Mouse (Mus musculus) lung, postnatal 36 days (tissue): ENCODE measurements at regions not wholly inside any gene's neighbourhood (a gene's known extent, or its start where the extent isn't known, plus 50 kb on each side); places are given as distances from the start of the nearest gene placed in this dataset.

Experiments
- DNase-seq: peaks from one replicate; pipeline ENCODE4 v3.0.0; 2022; ENCODE audit warnings: mixed read lengths

DNA sequence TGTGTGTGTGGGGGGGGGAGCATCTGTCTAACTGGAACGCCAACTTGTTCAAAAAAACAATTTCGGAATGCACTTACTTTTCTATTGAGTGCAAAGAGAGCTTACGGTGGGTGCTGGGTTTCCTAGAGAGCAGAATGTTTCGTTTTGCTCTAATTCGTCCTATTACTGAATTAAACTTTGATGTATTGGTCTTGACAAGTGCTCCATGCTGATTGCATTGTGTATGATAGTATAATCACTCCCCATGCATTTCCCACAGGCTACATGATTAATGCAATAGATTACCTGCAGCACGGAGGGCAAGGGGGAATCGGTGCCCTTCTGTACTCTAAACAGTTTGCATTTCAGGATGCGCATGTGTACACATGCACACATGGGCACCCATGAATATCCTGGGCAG, 283.7 kb upstream of the Smim15 start:
- no peak for DNase-seq

DNA sequence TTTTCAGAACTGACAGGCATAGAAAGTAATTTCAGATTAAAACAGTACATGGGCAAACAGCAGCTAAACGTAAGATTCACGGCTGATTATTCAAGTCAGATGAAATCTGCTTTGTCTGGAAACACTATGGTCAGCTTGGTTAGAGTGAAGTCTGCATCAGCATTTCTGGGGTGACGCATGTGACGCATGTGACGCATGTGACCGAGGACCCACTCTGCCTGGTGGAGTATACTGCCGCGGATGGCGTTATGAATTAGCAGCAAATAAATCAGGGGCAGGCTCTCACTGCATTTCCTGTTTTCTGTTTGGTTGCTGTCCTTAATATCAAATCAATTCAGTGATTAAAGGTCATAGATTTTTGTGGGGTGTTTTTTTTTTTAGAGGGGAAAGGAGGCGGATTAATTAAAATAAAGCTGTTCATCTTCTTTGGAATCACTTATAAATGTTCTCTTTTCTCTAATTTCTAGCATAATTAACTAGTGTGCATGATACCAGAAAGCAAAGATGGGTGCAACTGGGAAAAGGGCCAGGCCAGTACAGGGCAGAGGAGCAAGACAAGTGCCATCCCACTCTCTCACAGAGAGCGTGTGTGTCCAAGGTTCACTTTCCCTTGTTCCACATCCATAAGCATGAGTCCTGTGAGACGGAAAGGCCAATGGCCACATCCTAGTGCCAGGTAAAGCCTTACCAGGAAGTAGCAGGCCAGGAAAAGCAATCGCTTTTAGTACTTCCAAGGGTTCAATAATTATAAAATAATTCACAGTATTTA, 285.7 kb upstream of the Smim15 start:
- no peak for DNase-seq

DNA sequence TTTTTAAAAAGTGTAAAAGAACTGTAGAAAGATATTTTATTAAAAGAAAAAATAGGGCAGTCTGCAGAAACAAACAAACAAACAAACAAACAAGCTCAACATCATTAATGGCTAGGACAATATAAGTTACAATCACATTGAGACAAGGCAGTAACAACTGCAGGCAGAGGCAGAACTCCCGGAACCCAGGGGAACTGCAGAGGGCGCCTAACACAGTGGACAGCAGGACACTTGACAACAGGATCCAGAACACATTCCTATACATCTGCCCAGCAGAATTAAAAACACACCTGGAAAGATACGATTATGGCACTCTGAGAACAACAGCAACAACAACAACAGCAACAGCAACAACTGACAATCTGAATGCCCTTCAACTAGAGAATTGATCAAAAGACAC, 291.5 kb upstream of the Smim15 start:
- peak; percentile 52 for DNase-seq

DNA sequence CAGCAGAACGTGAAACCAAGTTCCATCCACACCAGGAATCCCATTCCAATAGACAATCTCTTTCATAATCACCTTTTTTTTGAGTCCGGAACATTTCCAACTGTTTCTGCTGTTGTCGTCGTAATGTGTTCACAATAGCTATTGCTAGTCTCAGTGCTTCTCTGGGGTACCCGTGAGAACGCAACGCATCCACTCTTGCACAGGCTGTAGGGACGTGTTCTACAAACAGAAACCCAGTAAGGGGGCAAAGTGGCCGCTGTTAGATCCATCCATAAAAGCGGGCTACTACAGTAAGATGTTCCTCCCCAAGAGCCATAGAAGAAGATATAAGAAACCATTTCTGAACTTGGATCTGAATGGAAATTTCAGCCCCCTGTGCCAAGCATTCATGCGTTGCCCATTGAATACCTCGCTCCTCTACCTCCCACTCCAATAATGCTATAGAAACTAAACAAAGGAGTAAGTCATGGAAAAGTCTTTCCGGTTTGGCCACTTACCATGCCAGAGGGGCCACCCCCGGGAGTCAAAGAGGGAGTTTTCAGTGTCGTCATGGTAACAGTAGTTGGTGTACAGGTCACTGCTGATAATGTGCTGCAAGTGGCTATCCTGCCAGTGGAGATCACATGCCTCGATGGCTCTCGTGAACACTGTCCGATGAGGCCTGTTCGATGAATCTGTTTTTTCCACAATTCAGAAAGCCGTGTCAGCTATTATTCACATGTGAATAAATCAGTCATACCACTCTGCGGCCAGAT, 300.6 kb upstream of the Smim15 start:
- DNase-seq, result peak; percentile 35

DNA sequence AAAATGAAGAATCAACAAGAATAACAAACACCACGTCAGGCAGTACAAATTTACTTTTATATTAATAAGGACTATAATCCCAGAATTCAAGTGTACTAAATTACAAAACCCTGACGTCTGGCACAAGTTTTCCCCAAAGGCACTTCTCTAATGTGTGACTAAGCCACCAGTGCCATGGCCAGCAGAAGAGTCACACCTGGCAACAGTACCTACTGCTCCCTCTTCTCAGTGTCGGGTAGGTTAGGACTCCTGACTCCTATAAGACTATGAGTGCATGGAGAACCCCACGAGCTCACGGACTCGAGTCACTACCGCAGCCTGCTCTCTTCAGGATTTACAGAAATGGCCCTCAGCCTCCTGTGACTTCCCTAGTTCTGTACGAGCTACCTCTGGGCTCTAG, 307.7 kb upstream of the Smim15 start:
- peak; percentile 13 for DNase-seq

DNA sequence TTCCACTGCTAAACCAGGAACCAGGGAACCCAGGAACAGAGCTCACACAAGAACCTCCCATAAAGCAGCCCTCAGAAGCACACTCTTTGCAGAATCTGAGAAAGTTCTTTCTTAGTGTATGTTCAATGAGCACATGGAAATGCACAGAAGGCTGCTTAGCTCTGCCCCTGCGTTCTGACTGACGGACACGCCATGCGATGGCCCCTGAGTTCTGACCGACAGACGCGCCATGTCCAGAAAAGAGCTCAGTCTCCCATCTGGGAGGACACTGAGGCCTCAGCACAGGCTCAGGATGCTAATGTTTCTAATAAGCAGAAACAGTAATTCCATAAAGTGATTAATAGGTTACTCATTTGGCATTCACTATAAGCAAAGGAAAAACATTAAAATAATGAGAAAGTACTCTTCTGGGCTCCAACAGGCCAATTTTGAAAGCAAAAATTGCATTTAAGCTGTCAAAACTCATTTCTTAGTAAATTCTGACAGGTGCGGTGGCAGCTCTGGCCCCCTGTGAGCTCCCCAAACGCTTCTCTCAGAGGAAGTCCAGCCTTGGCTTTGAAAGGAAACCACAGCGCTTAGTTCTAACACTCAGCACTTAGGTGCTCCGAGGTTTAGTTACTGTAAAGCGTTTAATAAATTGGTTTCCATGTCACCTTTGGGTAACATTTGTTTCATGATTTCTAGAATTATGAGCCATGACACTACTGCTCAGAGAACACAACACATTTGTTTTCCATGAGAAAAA, 309.9 kb upstream of the Smim15 start:
- DNase-seq, result no peak

DNA sequence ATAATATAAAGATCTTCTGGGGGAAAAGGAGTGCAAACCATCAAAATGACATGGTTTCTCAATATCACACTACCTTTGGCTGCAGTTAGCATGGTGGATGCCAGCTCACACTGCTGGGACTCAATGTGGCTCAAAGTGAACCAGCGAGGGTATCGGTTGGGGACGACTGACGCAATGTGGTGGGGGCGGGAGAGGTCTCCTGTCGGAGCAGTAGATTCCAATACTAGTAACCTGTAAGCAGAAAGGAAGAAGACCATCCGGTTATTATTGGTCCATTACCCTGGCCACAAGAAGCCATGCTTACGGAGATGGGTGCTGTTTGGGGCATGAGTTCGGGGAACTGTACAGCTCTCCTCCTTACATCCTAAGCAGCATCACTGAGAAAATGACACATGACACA, 313.3 kb upstream of the Smim15 start:
- no peak for DNase-seq

DNA sequence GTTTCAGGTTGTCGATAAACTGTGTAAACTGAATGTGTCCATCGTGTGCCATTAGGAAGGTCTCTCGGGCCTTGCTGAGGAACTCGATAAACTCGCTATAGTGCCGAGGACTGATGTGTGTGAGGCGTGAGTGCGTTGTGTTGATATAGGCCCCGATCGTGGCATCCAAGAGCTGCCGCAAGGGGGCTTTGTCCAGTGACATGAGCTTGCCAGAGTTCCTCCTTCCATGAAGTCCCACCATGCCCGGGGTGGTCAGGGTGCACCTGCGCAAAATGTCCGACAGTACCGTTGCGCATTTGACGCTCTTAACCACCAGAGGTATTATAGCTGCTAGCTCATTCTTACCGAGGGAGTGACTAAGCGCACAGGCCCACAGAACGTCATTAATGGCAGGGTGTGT, 317.8 kb upstream of the Smim15 start:
- no peak for DNase-seq

DNA sequence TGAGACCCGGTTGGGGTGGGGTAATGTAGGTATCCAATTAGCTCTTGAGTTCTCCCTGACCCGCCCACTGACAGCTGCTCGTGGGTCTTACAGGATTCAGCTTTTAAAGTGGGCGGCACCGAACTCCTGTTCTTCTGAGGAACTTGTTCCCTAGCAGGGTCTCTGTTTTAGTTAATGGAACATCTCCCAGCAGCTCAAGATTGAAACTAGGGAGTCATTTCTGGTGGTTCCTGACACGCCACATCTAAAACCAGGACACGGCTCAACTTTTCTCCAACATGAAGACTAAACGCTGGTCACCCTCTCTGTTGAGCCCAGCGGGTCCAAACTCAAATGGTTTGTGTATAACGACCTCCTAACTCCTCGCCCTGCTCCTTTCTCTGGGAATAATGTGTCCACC, 322.3 kb upstream of the Smim15 start:
- DNase-seq, result no peak

DNA sequence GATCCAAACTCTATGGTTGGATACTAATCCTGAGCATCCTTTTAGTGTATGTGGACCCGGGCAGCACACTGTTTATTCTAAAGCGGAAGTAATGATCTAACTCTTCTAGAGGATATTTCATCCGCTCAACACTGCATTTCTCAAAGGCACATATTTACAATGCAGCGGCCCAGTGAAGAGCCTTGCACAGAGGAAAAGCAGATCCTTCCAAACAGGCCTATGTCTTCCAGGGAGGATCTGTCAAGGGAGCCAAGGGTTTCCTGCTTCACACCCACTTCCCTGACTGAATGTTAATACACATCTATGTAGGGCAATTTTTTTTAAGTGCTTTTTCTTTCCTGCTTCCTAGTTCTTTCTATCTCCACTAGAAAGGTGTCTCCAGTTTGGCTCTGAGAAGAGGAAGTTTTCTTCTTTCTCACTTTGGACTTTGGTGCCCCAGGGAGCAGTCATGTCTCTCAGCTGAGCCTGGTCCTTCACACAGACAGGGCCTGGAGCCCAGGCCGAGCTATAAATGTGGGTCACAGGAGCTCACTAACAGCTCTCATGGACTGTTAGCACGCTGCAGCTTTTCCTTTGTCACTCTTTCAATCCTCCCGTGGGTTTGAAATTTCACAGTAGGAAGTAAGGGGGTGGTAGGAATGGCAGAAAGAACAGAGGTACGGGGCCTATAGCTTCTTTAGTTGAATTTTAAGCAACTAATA, 323.2 kb upstream of the Smim15 start:
- DNase-seq, result no peak

DNA sequence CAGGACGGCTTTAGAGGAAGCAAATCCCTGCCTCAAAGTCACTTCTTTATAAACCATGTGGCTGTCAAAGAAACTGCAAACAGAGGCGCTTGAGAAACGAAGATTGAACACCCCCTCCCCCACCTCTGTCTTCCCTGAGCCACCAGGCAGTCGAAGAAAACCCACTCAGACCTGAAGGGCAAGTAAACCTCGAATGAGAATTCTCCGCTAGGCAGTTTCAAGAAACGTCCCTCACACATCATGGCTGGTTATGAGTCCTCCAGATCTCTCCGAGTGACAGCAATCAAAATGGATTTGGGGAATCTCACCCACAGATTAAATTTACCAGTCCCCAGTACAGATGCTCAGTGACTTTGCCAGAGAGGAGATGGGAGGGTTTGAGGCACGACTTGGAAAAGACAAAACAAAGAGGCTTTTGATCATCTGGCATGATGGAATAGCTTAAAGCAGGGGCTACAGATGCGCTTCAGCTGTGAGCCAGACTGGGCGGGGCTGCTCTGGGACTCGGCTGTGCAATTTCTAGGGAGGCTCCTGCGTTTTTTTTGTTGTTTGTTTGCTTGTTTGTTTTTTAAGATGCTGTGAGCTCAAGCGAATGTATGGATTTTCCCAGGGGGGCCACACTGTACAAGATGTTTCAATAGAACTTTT, 325.1 kb upstream of the Smim15 start:
- DNase-seq, result no peak

DNA sequence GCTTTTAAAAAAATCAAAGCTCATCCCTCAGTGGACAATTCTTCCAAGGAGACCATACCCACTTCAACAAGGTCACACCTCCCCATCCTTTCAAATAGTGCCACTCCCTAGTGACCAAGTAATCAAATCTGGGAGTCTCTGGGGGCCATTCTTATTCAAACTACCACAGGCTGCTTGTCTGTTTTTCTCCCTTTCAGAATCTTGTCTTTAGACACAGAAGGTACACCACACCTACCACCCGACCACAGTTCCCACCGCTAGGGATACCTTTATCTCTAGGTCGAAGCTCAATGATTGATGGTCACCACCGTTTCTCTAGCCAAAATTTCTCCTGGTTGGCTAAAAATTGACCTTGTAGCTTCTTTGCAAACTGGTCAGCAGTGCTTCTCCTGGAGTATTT, 328.6 kb upstream of the Smim15 start:
- no peak for DNase-seq

DNA sequence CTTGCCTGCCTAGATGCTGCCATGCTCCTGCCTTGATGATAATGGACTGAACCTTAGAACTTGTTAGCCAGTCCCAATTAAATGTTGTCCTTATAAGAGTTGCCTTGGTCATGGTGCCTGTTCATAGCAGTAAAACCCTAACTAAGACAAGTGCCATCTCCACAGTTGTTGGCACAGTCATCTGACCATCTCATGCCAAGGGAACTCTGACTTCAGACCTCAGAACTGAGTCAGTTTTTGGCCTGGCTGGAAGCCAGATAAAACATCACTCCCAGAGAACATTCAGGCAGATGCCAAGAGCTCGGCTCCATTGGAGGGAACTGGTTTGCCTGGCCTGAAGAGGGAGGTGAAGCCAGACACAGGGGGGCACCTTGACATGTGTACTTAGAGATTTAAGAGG, 330.2 kb upstream of the Smim15 start:
- DNase-seq, result no peak

DNA sequence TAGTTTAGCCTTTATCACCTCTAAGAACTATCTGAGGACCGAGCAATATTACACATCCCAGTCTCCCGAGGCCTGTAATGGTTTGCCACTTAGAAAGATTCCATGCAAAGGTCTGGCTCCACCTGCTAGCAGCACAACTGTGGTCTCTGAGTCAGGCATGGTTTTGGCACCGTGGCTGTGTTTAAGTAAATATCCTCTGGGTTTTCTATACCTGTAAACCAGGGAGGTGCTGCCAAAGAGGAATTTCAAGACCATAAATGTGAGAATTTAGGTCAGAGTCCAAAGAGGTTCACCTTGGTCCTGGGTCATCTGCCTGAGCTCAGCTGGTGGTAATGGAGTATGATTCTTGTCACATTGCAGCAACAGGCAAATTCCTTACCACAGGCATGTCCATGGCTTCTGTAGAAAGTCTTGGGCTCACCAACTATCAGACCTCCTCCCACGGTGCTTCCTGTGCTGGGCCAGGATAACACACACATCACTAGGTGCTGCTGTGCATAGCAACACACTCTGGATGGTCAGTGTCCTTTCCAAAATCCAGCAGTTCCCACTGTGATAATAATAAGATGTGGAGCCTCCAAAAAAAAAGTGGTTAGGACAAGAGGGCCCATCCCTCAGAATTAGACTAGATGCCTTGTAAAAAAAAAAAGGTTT, 332.8 kb upstream of the Smim15 start:
- no peak for DNase-seq

DNA sequence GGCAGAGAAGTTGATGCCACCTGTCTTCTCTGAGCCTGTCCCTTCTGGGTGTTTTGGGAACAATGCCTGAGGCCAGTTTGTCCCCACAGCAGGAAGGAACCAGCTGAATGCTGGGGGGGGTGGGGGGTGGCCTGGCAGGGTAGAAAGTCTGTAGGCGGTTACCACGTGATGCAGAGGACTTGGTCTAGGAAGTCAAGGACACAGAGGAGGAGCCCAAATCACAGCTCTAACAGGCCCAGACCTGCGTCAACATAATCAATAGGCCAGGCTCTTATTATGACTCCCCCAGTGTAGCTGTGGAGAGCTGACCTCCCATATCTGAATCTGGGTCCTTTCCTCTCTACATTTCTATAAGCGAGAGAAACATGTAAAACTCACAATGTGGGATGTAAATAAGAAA, 333.9 kb upstream of the Smim15 start:
- DNase-seq, result no peak

DNA sequence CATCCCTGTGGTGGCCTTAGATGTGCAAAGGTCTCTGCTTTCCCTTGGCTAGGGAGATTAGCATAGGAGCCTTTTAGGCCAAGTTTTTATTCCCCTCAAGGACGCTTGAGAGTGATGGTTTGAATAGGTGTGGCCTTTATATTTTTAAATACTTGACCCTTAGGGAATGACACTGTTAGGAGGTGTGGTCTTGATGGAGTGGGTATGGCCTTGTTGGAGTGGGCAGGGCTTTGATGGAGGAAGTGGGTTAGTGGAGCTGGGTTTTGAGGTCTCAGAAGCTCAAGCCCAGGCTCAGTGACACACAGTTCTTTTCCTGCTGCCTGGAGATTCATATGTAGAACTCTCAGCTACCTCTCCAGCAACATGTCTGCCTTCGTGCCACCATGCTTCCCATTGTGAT, 334.4 kb upstream of the Smim15 start:
- DNase-seq, result no peak

DNA sequence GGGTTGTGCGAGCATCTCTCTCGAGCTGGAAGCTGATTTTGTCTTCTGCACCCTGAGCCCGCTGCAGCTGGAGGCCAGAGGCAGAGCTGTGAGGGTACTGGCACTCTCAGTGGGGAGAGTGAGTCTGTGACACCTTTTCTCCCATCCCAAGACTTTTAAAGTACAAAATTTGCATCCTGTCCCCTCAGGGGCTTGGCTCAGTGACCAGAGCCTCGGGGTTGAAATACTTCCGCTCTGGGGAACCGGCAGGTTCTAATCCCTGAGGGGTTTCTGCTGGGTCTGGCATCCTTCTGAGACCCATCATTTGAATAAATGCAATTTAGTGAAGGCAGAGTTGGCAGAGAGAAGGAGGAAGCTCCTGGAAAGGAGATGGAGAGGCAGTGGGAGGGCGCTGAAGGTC, 340.5 kb upstream of the Smim15 start:
- no peak for DNase-seq

DNA sequence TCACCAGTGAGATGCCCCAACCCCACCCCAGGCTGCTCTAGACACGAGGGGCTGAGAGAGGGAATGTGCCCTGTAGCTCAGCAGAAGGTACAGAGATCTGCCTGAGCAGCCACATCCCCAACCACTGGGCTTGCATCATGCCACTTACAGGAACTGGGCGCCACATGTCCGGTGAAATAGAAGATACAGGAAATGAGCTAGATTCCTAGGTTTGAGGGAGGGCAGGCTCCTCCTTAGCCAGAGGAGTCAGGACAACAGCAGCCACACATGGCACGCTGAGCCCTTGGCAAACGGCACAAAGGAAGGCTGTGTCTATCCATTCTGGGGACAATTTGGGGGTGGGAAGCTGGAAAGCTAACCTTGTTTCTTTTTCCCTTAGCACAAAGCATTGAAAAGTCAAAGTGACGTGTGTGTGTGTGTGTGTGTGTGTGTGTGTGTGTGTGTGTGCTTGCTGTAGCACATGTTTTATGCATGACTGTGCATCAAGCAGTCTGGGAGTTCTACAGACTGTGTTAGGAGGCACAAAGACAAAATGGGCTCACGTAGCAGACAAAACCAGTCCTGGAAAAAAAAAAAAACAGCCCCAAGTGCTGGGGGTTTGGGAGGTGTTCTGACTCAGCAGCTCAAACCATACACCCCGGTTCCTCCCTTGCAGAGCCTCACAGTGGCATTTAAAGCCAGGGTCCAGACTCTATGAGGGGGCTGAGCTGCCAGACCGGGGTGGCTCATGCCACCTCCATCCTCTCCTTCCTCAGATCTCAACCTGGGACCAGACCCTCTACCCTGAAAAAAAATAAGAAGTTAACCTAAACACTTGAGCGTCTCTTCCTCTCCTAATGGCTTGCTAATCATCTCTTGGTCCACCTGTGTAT, 343.7 kb upstream of the Smim15 start:
- peak; percentile 71 for DNase-seq

DNA sequence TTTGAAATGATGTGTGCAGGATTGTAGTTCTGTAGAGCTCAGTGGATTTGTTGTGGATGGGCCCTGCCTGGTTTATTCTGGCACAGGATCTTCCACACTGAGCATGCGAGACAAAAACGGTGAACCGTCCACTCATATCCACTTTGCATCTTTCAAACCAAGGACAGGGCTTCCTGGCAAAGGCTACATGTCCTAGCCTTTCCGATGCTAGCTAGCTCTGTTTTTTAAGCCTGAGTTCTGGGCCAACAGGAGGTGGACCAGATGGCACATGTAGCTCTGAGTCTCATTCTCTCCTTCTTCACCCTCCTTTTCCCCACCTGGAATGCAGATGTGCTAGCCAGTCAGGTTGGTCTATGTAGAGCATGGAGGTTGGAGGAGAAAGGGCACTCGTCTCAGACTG, 345.0 kb upstream of the Smim15 start:
- no peak for DNase-seq

DNA sequence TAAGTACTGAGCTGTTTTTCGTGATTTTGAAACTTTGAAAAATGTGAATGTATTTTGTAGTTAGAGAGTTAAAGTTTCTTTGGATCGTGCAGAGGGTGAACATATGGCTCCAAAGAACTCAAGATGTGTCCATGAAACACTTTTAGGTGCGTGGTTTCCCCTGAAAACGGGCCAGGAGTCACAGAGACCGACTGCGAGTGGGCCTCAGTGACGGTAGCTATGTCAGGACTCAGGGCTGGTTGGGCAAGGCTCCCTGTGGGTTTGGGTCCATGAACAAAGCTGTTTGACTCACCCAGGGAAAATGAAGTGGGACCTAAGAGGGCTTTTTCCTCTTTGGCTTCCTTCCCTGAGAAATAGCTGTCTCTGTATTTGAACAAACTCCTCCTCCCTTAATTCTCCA, 345.9 kb upstream of the Smim15 start:
- DNase-seq, result peak; percentile 33
